Mouse (Mus musculus) heart, embryonic 15.5 days (tissue): ENCODE data around the gene Cacna1g. TPM values are rescaled to one million over a fixed set of nuclear protein-coding genes. Genes with fewer than 3 reads are reported as not detected.

ENCODE experiments used
- ATAC-seq: fragments of 200-750 bp; cut with Nextera tagmentation; replicated peaks from 2 replicates; pipeline ENCODE4 v1.8.0; 2017; ENCODE audit warnings: low read depth, moderate TSS enrichment; ENCODE audit not compliant: insufficient number of reproducible peaks, insufficient read depth, low FRiP score
- H3K27ac ChIP-seq: fragments of 300-500 bp; sonication (generic); 2 replicates; pipeline ENCODE4 v1.5.1; 2015; ENCODE audit warnings: mild to moderate bottlenecking, inconsistent platforms
- H3K27me3 ChIP-seq: fragments of 300-500 bp; sonication (generic); 2 replicates; pipeline ENCODE4 v1.6.1; 2015; ENCODE audit warnings: inconsistent platforms
- H3K36me3 ChIP-seq: fragments of 300-500 bp; sonication (generic); 2 replicates; pipeline ENCODE4 v1.6.1; 2015; ENCODE audit warnings: mild to moderate bottlenecking, inconsistent platforms
- H3K4me1 ChIP-seq: fragments of 300-500 bp; sonication (generic); replicated peaks from 2 replicates; pipeline ENCODE4 v1.6.1; 2015; ENCODE audit warnings: inconsistent platforms
- H3K4me2 ChIP-seq: fragments of 300-500 bp; sonication (generic); 2 replicates; pipeline ENCODE4 v1.6.1; 2015; ENCODE audit warnings: inconsistent platforms, mild to moderate bottlenecking, moderate library complexity
- H3K4me3 ChIP-seq: fragments of 300-500 bp; sonication (generic); 2 replicates; pipeline ENCODE4 v1.5.1; 2015; ENCODE audit warnings: mild to moderate bottlenecking, inconsistent platforms
- H3K9ac ChIP-seq: fragments of 300-500 bp; sonication (generic); 2 replicates; pipeline ENCODE4 v1.6.1; 2015; ENCODE audit warnings: mild to moderate bottlenecking, inconsistent platforms
- H3K9me3 ChIP-seq: fragments of 300-500 bp; sonication (generic); replicated peaks from 2 replicates; pipeline ENCODE4 v1.6.1; 2016; ENCODE audit warnings: inconsistent platforms
- WGBS: fragments of 180-500 bp; shearing (Covaris S2); methylation state at CpG from one replicate; pipeline ENCODE4 v1.1.7; 2015; ENCODE audit warnings: mixed read lengths; 5-methylcytosine and 5-hydroxymethylcytosine counted together
- polyA plus RNA-seq: library from polyadenylated mRNA; unstranded; fragments of >200 nt; fragmentation: Nextera tagmentation; extraction: Ambion mirVana; gene quantifications from 2 replicates; pipeline ENCODE4 v1.2.1, GENCODE M21; 2015

Gene Cacna1g
- polyA plus RNA-seq, 1 experiment from 2014 or later = 6.4 TPM

GRCm38 (mm10) chr11:94491749-94492099, 17.7 kb upstream of the Cacna1g start:
- WGBS = 62% methylated on average over 7 of the region's 7 CpGs
- H3K4me2 ChIP-seq = peak overlapping the region; percentile 66
- peaks cover 46% of the 10 kb centered on the region for H3K27me3 ChIP-seq
- no peak overlapping the region for H3K27ac ChIP-seq
- peaks cover 32% of the 10 kb centered on the region for H3K4me1 ChIP-seq
- peaks cover 15% of the 10 kb centered on the region; the same call in 1 of the 2 replicates for H3K36me3 ChIP-seq
- H3K4me3 ChIP-seq = no peak overlapping the region
- no peak overlapping the region for H3K9ac ChIP-seq
- no peaks in the 10 kb centered on the region for H3K9me3 ChIP-seq
- ATAC-seq = no peak

- peaks cover 11% of the 10 kb centered on the region; the same call in 1 of the 2 replicates for H3K36me3 ChIP-seq
- peak overlapping the region; percentile 49 for H3K4me3 ChIP-seq
- peak overlapping the region; percentile 46 for H3K9ac ChIP-seq
- H3K27me3 ChIP-seq = peaks cover 50% of the 10 kb centered on the region
- peak overlapping the region; percentile 66 for H3K4me2 ChIP-seq
- no peak for ATAC-seq
- H3K9me3 ChIP-seq = no peaks in the 10 kb centered on the region
- WGBS = 17% methylated on average over 55 of the region's 55 CpGs
- H3K4me1 ChIP-seq = peaks cover 28% of the 10 kb centered on the region
- H3K27ac ChIP-seq = no peak overlapping the region
These were observed 17.2 kb upstream of the Cacna1g start for GRCm38 (mm10) chr11:94491035-94491748.

GRCm38 (mm10) chr11:94489745-94490144, 15.7 kb upstream of the Cacna1g start:
- Histone ChIP-seq H3K4me1 (peaks cover 21% of the 10 kb centered on the region), H3K9ac (no peak overlapping the region), H3K9me3 (no peaks in the 10 kb centered on the region), H3K27me3 (peaks cover 61% of the 10 kb centered on the region), H3K4me2 (no peak overlapping the region), H3K4me3 (no peak overlapping the region), H3K36me3 (peaks cover 11% of the 10 kb centered on the region; the same call in 1 of the 2 replicates), H3K27ac (no peak overlapping the region)
- no peak for ATAC-seq
- WGBS = 54% methylated on average over 4 of the region's 4 CpGs

- no peaks in the 10 kb centered on the region for H3K9me3 ChIP-seq
- no peak overlapping the region for H3K4me3 ChIP-seq
- 81% methylated on average over 11 of the region's 11 CpGs for WGBS
- H3K4me1 ChIP-seq = peaks cover 18% of the 10 kb centered on the region
- peaks cover 6% of the 10 kb centered on the region; the same call in 1 of the 2 replicates for H3K36me3 ChIP-seq
- peaks cover 61% of the 10 kb centered on the region for H3K27me3 ChIP-seq
- ATAC-seq = no peak
- no peak overlapping the region for H3K27ac ChIP-seq
- no peak overlapping the region for H3K4me2 ChIP-seq
- no peak overlapping the region for H3K9ac ChIP-seq
These were observed 15.0 kb upstream of the Cacna1g start for GRCm38 (mm10) chr11:94488767-94489533.

GRCm38 (mm10) chr11:94486001-94486400, 12.0 kb upstream of the Cacna1g start, which contains the start of gene Spata20:
Gene Spata20, minus strand, starts transcription at chr11:94486179.
- WGBS = 3% methylated on average over 24 of the region's 24 CpGs
- Histone ChIP-seq H3K9ac (0 out of 2 replicates have a peak within 1 kb of the TSS, but pooled peaks have one; percentile 16), H3K4me2 (peak within 1 kb of the TSS; percentile 56), H3K27me3 (peaks cover 46% of the 10 kb centered on the region), H3K4me1 (peaks cover 9% of the 10 kb centered on the region), H3K4me3 (peak within 1 kb of the TSS; percentile 27), H3K9me3 (no peaks in the 10 kb centered on the region), H3K36me3 (0 out of 2 replicates have a peak, but pooled peaks cover 5% of the 10 kb centered on the region), H3K27ac (no peak within 1 kb of the TSS)
- peak; percentile 48; the same call in 1 of the 2 replicates for ATAC-seq

- no peaks in the 10 kb centered on the region for H3K36me3 ChIP-seq
- ATAC-seq = no peak
- H3K9me3 ChIP-seq = no peaks in the 10 kb centered on the region
- no peak overlapping the region for H3K27ac ChIP-seq
- H3K4me2 ChIP-seq = no peak overlapping the region
- no peak overlapping the region for H3K4me3 ChIP-seq
- peaks cover 40% of the 10 kb centered on the region for H3K27me3 ChIP-seq
- no peak overlapping the region for H3K9ac ChIP-seq
- peaks cover 5% of the 10 kb centered on the region for H3K4me1 ChIP-seq
- WGBS = 66% methylated on average over 5 of the region's 5 CpGs
These were observed 11.2 kb upstream of the Cacna1g start for GRCm38 (mm10) chr11:94485223-94485622.

GRCm38 (mm10) chr11:94484636-94485035, 10.6 kb upstream of the Cacna1g start:
- no peaks in the 10 kb centered on the region for H3K9me3 ChIP-seq
- no peaks in the 10 kb centered on the region for H3K36me3 ChIP-seq
- H3K4me1 ChIP-seq = peaks cover 5% of the 10 kb centered on the region
- H3K4me2 ChIP-seq = no peak overlapping the region
- no peak overlapping the region for H3K4me3 ChIP-seq
- no peak for ATAC-seq
- H3K27me3 ChIP-seq = peaks cover 35% of the 10 kb centered on the region
- H3K9ac ChIP-seq = no peak overlapping the region
- no peak overlapping the region for H3K27ac ChIP-seq
- WGBS = 88% methylated on average over 9 of the region's 9 CpGs

GRCm38 (mm10) chr11:94483921-94484320, 9.9 kb upstream of the Cacna1g start:
- Histone ChIP-seq H3K36me3 (no peaks in the 10 kb centered on the region), H3K4me2 (no peak overlapping the region), H3K9me3 (no peaks in the 10 kb centered on the region), H3K9ac (no peak overlapping the region), H3K27me3 (peaks cover 36% of the 10 kb centered on the region), H3K27ac (no peak overlapping the region), H3K4me3 (no peak overlapping the region), H3K4me1 (peaks cover 5% of the 10 kb centered on the region)
- ATAC-seq = no peak
- 67% methylated on average over 14 of the region's 14 CpGs for WGBS

- Histone ChIP-seq H3K4me1 (peaks cover 5% of the 10 kb centered on the region), H3K4me2 (no peak overlapping the region), H3K4me3 (no peak overlapping the region), H3K27ac (no peak overlapping the region), H3K9me3 (no peaks in the 10 kb centered on the region), H3K9ac (no peak overlapping the region), H3K27me3 (peaks cover 39% of the 10 kb centered on the region), H3K36me3 (no peaks in the 10 kb centered on the region)
- 71% methylated on average over 11 of the region's 11 CpGs for WGBS
- ATAC-seq = no peak
These were observed 9.4 kb upstream of the Cacna1g start for GRCm38 (mm10) chr11:94483436-94483835.

- ATAC-seq = no peak
These were observed 8.7 kb upstream of the Cacna1g start for GRCm38 (mm10) chr11:94482738-94483137.

GRCm38 (mm10) chr11:94481963-94482362, 8.0 kb upstream of the Cacna1g start:
- Histone ChIP-seq H3K9me3 (no peaks in the 10 kb centered on the region), H3K4me3 (no peak overlapping the region), H3K4me2 (no peak overlapping the region), H3K36me3 (no peaks in the 10 kb centered on the region), H3K4me1 (peaks cover 5% of the 10 kb centered on the region), H3K9ac (no peak overlapping the region), H3K27me3 (peaks cover 42% of the 10 kb centered on the region), H3K27ac (no peak overlapping the region)
- no peak for ATAC-seq
- WGBS = 87% methylated on average over 7 of the region's 7 CpGs

More at GRCm38 (mm10) chr11:94482738-94483137, 8.7 kb upstream of the Cacna1g start:
- WGBS = 86% methylated on average over 11 of the region's 11 CpGs
- Histone ChIP-seq H3K9ac (no peak overlapping the region), H3K4me1 (peaks cover 5% of the 10 kb centered on the region), H3K4me3 (no peak overlapping the region), H3K36me3 (no peaks in the 10 kb centered on the region), H3K9me3 (no peaks in the 10 kb centered on the region), H3K4me2 (no peak overlapping the region), H3K27ac (no peak overlapping the region), H3K27me3 (peaks cover 40% of the 10 kb centered on the region)
